Mouse (Mus musculus): ENCODE measurements around the gene Stt3b.

GRCm38 (mm10) chr9:115209737-115210136 lies 100.5 kb downstream of the Stt3b start:
- no peak for TF ChIP-seq CTCF (IDR thresholded peaks at IDR 0.05; ENCODE audit: low read depth, low read length)
- no peak for TF ChIP-seq TAL1 (conservative IDR thresholded peaks at IDR 0.05; ENCODE audit: low read depth, low read length)
- TF ChIP-seq GATA2 (IDR thresholded peaks at IDR 0.05; ENCODE audit: borderline replicate concordance, low read depth, low read length) = no peak
- no peak for TF ChIP-seq POLR2AphosphoS5 (IDR thresholded peaks at IDR 0.05; ENCODE audit: insufficient replicate concordance, low read depth, low read length)
- no peak for TF ChIP-seq GATA1 (IDR thresholded peaks at IDR 0.05; ENCODE audit: borderline replicate concordance, low read length)

Data from G1E (cell line).